Mouse (Mus musculus) urinary bladder, postnatal 25 days (tissue): ENCODE data around the gene 1700066M21Rik.

Experiments
- DNase-seq: peaks from one replicate; pipeline ENCODE4 v3.0.0; 2022; ENCODE audit warnings: low spot score

The 1700066M21Rik gene

DNA sequence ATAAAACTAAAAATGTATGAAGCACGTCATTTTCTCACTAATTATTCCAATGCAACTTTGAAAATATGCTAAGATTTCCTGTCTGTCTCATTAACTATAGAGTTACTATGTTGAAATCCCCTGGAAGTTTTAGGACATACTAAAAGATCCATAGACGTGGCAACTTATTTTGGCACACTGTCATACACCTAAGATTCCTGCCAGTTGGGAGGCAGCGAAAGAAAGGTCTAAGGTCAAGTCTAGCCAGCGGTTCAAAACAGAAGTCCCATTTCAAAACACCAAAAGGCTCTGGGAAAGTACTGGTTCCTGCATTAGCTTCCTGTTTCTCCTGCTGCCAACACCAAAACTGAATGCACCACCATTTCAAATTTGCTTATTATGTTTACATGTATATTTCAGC, 15.0 kb downstream of the 1700066M21Rik start:
- no peak for DNase-seq

GRCm38 (mm10) chr1:57394051-57394450, 16.6 kb downstream of the 1700066M21Rik start:
- DNase-seq: peak; percentile 29

DNA sequence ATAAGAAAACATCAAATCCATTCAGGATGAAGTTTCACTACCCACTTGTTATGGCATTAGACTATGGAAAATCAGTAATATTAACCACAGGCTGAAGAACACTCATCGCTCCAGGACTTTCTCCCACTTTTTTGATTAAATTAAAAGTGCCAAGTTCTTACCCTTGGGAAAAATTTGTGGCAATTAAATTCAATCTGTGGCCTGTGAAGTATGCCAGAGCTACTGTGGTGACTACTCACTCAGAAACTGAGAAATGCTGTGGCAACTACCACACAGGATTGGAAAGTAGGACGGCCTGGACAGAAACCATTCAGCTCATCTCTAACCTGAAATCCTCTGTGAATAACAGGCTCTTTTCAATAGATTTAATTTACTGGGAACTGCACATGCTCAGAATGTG, 22.9 kb downstream of the 1700066M21Rik start:
- no peak for DNase-seq

DNA sequence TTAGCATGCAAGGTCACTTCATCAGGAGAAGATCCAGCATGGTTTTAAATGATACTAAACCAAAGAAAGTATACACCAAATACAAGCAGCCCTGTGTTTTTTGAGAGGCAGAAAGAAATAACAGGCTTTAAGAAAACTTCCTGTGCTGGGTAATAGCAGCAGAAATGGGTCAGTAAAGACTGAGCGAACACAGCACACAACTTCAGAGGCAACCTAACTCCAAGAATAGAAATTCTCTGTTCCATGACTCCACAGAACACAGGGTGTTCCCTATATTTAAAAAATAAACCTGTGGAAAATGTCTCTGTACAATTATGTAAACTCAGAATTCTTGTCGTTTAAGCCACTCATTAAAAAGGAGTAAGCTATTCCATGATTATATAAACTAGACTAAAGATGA, 23.5 kb downstream of the 1700066M21Rik start:
- DNase-seq: no peak

DNA sequence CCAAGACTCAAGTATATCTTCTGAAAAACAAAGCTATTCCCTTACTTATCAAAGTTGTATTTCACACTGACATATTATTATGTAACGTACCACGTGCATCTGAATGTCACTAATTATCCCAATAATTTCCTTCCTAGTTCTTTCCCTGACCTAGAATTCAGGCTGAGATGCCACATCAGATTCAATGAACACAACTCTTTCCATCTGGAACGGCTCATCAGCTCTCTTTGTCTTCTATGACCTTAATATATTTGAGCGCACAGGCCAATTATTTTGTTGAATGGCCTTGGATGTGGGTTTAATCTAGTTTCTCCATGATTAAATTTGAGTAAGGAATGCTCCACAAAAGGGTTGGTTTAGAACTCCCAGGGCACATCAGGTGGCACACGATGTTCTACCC, 24.7 kb downstream of the 1700066M21Rik start:
- DNase-seq: no peak

DNA sequence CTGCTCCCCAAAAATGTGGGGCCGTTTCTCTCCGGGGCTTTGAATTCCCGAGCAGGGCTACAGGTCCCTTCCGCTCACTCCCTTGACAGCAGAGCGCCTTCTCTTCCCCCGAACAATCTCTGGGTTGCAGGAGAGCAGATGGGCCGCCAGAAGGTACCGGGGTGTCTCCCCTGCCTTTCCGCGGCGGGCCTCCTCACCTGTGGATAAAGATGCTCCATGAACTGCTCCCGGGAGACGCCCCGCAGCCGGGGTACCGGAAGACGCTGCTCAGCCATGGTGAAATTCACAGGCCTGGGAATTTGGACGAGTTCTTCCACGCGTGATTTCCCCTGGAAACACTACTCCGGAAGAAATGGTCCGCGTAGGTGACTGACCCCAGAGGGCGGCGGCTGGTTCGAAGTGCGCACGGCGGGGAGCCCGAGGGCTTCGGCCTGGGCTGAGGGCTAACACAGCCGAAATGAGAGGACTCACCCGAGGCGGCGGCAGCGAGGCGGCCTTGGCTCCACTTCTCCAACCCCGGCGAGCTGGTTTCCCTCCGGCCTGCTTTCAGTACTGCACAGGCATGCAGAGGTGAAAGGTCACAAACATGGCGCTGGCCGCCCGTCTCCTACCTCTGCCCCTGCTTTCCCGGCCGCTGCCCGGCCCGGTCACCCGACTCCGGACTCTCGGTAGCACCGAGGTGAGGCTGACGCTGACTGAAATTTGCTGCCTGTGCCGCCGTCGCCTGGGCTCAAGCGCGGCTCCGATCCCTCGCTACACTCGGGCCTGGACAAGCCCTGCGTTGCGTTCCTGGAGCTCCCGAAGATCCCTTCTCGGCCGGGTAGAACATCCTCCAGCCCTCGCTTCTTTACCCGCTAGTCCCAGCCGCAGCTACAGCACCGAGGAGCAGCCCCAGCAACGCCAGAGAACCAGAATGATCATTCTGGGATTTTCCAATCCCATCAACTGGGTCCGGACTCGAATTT, 29.0 kb downstream of the 1700066M21Rik start, which contains the start of the genes Maip1 and Tyw5:
Gene Maip1, plus strand, starts transcription at position 142 of the 965 bp plus-strand sequence.
Gene Tyw5, minus strand, starts transcription at position 915 of the 965 bp plus-strand sequence.
- peak; percentile 79 for DNase-seq

DNA sequence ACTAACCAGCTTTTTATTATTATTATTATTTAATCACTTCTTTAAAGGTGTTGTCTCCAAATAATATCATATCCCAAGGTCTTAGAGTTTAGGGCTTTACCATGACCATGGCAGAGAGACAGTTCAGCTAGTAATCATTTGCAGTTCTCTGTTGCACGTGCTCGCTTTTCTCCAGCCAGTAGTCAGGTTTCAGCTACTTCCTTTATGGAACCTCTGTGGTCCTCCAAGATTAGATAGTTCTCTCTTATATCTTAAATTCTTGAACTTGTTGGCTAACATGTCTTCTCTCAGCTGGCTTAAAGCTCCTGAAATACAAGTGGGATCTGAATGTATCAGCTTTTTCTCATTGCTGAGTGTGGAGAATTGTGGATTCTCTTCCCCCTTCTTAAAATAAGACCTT, 31.6 kb downstream of the 1700066M21Rik start:
- DNase-seq: no peak

- DNase-seq: no peak
Measured at GRCm38 (mm10) chr1:57413397-57413796, 36.0 kb downstream of the 1700066M21Rik start.

GRCm38 (mm10) chr1:57423696-57424095, 46.3 kb downstream of the 1700066M21Rik start:
- no peak for DNase-seq

DNA sequence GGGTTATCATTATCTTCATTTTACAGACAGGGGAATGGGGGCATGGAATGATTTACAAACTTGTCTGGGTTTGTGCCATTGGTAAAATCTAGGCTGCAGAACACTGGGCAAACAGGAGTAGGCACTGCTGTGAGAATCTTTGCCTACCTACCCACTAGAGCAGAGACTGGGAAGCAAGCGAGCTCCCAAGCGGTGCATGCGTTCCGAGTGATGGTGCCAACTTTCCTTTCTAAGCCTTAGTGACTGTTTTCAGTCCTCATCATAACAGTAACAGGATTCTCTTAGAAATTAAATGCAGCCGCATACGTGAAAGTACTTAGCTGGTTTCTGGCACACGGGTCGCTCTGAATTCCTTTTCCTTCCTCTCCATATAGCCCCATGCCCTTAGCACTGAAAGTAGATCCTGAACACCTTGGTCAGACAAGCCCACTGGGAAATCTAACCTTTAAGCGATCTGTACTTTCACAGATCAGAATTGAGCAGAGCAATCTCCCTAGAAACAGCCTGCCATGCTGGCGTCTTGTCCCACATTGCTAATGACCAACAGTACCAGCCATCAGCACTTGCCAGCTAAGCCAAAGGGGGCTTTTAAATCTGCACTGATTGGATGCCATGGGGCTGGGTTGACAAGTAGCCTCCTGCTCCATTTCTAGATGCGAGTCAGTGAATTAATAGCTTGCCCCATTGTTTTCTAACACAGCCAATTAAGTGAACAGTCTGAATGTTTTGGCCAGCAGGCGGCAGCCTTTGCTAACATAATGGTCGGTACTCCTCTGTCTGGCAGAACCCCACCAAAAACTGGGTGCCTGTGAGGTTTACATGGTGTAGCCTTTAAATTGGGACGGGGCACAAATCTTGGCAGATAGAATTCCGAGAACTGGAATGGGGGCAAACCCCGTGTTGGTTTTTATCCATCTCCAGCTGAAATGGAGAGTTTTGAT, 51.2 kb downstream of the 1700066M21Rik start:
- DNase-seq: peak; percentile 85

GRCm38 (mm10) chr1:57429786-57430483, 52.5 kb downstream of the 1700066M21Rik start:
- DNase-seq: peak; percentile 19

DNA sequence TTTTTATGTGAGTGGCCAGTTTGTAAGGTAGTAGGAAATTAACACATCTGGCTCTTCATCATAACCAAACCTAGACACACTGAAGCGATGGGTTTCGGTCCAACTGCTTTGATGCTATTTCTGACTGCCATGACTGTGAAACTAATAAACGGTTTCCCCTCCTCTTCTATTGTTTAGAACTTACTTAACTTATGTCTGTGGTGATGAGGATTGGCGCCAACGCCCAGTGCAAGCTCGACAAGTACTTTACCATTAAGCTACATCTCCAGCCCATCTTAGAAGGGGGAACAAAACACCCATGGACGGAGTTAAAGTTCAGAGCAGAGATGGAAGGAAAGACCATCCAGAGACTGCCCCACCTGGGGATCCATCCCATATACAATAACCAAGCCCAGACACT, 55.7 kb downstream of the 1700066M21Rik start:
- DNase-seq: no peak
